Mouse (Mus musculus): Measurements from ENCODE around the gene Olfr509.
"Not testable (repeated sequence)": the region's sequence is repeated elsewhere in the genome, so short reads cannot be mapped to it uniquely, and the experiment has no call there.

Gene Olfr509

DNA sequence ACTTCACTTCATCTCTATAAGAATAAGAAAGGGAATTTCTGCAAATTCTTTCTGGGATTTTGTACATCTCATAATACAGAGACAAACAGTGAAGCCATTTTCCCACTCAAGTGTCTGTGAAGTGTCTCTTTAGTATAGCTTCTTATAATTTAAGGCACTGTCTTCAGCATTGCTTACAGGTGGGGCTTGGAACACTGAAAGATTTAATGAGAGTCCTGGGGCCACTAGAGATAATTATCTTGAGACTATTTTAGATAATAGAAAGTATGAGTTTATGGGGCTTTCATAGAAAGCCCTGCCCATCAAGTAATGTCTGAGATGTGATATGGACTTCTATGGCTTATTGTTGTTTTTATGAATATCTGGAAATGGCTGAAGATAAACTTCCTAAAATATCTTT lies at the start of gene Olfr509:
Olfr509 (minus strand) TSS at position 101 of the 400 bp plus-strand sequence.
- no peak for ATAC-seq (ENCODE audit: low TSS enrichment)

DNA sequence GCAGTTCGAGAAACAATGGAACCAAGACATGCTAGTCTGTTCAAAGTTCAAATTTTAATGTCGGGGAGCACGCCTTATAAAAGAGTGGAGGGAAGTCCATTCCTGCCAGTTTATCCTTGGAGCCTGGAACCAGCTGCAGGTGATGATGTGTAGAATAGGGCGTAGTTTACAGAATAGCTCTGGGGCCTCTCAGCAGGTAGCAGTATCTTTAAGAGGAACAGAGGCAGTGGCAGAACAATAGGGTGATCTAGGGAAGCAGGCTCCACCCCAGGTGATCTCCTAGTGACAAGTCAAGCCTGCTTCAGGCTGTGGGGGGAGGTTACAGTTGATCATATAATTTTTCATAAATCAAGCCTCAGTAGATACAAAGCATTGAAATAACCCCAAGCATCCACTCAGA lies 27.2 kb upstream of the Olfr509 start:
- ATAC-seq (ENCODE audit: low TSS enrichment) = no peak

DNA sequence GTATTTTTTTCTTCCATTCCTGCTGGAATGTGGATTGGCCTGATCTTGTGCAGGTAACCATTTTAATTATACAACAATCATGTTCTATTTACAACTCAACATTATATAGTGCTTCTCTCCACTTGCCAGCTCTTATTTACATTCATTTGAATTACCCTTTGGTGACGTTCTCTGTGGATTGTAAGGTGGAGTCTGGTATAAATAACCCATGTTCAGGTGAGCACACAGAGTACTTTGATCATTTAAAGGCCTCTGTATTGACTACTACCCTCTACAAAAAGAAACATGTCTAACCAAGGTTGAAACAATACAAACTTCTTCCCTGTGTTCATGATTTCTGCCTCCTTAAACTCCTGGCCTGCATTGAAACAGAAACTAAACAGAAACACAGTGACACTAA lies 19.4 kb upstream of the Olfr509 start:
- no peak for ATAC-seq (ENCODE audit: low TSS enrichment)

DNA sequence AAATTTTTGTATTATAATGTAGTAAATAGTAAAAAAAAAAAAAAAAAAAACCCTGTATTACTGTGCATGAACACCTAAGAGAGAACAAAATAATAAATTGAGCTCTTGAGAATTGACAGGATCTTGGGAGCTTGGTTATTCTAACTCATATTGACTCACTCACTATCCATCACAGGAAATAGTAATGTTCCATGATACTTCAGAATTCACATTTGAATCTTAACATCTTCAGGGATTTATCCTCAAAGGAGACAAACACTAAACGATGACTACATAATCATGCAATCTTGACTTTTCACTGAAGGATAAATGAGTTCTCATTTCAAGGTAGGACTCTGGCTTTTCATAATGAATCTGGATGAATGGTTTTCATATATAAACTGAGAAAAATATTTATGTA lies 14.4 kb upstream of the Olfr509 start, which contains the start of gene Olfr510:
Olfr510 (plus strand) TSS at position 301 of the 400 bp plus-strand sequence.
- no peak for ATAC-seq (ENCODE audit: low TSS enrichment)

DNA sequence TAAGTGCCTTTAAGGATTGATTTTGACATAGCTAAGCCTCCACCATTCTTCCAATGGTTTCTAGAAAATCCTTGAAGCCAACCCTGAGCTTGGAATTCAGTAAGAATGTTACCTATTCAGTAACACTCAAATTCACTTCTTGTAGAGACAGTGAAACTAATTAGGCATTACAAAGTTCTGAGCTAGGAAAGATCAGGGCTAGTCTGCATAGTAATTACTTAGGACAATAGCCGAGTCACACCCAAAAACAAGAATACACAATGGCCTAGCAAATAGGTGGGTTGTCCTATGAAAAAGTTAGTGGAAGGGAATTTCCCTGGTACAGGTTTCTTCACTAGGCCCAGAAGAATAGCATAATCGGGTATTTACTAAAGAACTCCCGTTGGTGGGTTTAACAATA lies 10.7 kb upstream of the Olfr509 start:
- no peak for ATAC-seq (ENCODE audit: low TSS enrichment)

DNA sequence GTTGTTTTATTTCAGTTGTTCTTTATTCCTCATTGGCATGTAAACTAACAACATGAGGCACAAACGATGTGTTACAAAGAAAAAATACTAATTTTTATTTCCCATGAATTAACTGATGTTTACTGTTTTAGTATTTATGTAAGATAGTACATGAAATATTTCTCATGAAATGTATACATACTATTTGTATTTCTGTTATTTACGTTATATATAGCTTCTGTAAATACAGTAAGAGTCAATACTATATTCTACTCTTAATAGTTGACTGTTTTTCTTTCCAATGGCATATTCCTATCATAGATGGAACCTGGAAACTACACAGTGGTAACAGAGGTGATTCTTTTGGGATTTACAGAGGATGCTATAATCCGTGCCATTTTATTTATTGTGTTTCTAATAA lies 22.0 kb downstream of the Olfr509 start, which contains the start of gene Olfr508:
Olfr508 (plus strand) TSS at position 301 of the 400 bp plus-strand sequence.
- ATAC-seq (ENCODE audit: low TSS enrichment) = no peak

DNA sequence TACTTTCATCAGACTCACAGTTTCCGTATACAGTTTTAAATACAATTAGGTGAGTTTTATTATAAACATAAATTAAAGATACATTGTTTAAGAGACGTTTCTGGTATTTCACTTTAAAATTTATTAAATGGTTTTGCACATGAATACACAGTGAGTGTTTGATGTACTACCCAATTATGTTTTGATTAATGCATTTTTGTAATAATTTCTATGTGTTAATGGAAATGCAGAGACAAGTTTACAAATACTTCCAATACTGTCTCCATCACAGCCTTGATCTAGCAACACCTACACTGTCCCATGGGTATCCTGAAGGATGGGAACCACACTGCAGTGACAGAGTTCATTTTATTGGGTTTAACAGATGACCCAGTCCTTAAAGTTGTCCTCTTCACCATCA lies 30.2 kb downstream of the Olfr509 start, which contains the start of gene Olfr507:
Olfr507 (plus strand) TSS at position 301 of the 400 bp plus-strand sequence.
- no peak for ATAC-seq (ENCODE audit: low TSS enrichment)

DNA sequence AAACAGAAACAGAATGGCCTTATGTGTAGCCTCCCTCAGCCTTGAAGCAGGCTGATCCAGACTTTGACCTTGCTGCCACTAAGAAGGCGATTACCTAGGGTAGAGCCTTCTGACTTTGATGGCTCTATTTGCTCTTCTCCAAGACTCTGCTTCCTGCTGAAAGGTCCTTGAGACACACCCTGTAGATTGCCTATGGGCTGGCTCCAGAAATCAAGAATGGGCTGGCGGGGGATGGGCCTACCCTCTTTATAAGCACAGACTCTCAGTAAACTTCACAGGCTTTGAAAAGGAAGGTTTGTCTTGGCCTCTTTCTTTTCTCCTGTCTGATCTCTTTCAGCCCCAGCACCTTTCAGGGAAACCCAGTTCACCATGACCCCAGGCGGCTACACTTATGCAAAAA lies 34.9 kb downstream of the Olfr509 start:
- not testable (repeated sequence) for ATAC-seq (ENCODE audit: low TSS enrichment)

DNA sequence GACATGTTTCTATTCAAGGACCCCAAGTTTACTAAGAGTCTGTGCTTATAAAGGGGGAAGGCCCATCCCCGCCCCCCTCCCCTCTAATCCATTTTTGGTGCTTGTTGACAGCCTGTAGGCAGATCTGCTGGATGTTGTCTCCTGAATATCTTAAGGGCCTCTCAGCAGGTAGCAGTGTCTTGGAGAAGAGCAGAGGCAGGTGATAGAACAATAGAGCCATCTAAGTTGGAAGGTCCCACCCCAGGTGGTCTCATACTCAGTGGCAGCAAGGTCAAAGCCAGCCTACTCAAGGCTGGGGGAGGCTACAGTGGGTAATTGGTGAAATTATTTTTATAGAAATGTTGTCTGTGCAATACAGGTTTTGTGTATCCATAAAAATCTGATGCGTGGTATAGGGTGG lies 37.6 kb downstream of the Olfr509 start:
- ATAC-seq (ENCODE audit: low TSS enrichment) = no peak

DNA sequence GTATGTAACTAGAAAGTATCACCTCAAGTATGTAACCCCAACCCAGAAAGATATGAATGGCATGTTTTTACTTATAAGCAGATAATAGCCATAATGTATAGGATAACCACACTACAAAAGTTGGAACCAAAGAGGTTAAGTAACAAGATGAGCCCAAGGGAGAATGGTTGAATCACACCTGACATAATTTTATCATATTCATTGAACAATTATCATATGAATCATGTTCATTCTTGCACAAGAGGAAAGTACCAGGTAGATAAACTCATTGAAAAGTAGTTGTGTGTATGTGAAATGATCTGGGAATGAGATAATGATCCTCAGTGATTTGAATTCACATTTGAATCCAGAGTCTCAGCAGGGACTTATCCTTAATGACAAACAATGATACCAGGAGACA lies 41.2 kb downstream of the Olfr509 start, which contains the start of gene Olfr506:
Olfr506 (plus strand) TSS at position 301 of the 400 bp plus-strand sequence.
- no peak for ATAC-seq (ENCODE audit: low TSS enrichment)

DNA sequence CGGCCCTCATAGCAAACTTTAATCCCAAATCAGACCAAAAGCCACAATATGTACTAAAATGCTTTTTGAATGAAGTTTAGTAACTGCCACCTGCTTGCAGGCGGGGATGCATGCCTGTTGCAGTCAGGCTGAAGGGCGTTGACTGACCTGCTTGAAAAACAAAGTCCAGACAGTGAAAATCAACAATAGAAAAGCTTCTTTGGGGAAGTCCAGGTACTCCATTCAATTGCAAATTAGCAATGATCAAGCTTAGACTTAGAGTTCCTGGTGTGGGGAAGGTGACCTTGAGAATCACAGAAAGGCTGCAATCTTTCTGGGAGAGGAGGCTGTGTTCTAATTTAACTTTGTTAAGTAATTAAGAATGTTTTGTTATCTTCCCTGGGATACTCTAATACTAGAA lies 49.8 kb downstream of the Olfr509 start:
- not testable (repeated sequence) for ATAC-seq (ENCODE audit: low TSS enrichment)
